Mouse (Mus musculus) G1E-ER4 (cell line): Measurements from ENCODE around the gene Gtf2b. TPM values are rescaled to one million over a fixed set of nuclear protein-coding genes. Genes with fewer than 3 reads are reported as not detected.

Source experiments
- GATA1 ChIP-seq: IDR thresholded peaks from one replicate; pipeline ENCODE4 v1.8.0; 2012; ENCODE audit warnings: low read length, inconsistent platforms
- polyA plus RNA-seq: library from polyadenylated mRNA; stranded (reverse); fragments of >175 nt; gene quantifications from 2 replicates; pipeline ENCODE4 v1.2.3, GENCODE M21; 2012

Gene Gtf2b
- polyA plus RNA-seq, 1 experiment = 3.6 TPM

- TF ChIP-seq GATA1 = no peak
These were observed 5.7 kb downstream of the Gtf2b start for GRCm38 (mm10) chr3:142770518-142770917.

GRCm38 (mm10) chr3:142773538-142774191 lies 8.8 kb downstream of the Gtf2b start:
- TF ChIP-seq GATA1 = no peak

- no peak for TF ChIP-seq GATA1
These were observed 12.4 kb downstream of the Gtf2b start for GRCm38 (mm10) chr3:142777227-142777626.

GRCm38 (mm10) chr3:142786423-142787072 lies 21.7 kb downstream of the Gtf2b start:
- TF ChIP-seq GATA1 = no peak

- no peak for TF ChIP-seq GATA1
These were observed 30.7 kb downstream of the Gtf2b start for GRCm38 (mm10) chr3:142795587-142795986.

GRCm38 (mm10) chr3:142811582-142811981 lies 46.7 kb downstream of the Gtf2b start:
- no peak for TF ChIP-seq GATA1

GRCm38 (mm10) chr3:142817506-142817905 lies 52.7 kb downstream of the Gtf2b start:
- TF ChIP-seq GATA1 = no peak

GRCm38 (mm10) chr3:142823606-142824005 lies 58.8 kb downstream of the Gtf2b start:
- no peak for TF ChIP-seq GATA1

- no peak for TF ChIP-seq GATA1
These were observed 61.8 kb downstream of the Gtf2b start for GRCm38 (mm10) chr3:142826449-142827146.

- TF ChIP-seq GATA1 = no peak
These were observed 68.1 kb downstream of the Gtf2b start for GRCm38 (mm10) chr3:142832910-142833309.

Other genes starting within 250 kb of the Gtf2b start
- not detected in 2 replicates for gene Gbp7, start 234.7 kb upstream of the Gtf2b start, polyA plus RNA-seq
- not detected in 2 replicates for gene Gbp3, start 205.0 kb upstream of the Gtf2b start, polyA plus RNA-seq
- gene Gbp2b, start 170.2 kb upstream of the Gtf2b start, polyA plus RNA-seq = not detected in 2 replicates
- gene Gbp2, start 144.4 kb upstream of the Gtf2b start, polyA plus RNA-seq = not detected in 2 replicates
- gene Kyat3, start 64.0 kb upstream of the Gtf2b start, polyA plus RNA-seq = not detected in 2 replicates
- 49.9 and 57.9 TPM in 2 replicates for gene Pkn2, start 117.0 kb downstream of the Gtf2b start, polyA plus RNA-seq